Comparison of ENCODE assay signal across 23 mouse cellular contexts in the genomic region with DNA sequence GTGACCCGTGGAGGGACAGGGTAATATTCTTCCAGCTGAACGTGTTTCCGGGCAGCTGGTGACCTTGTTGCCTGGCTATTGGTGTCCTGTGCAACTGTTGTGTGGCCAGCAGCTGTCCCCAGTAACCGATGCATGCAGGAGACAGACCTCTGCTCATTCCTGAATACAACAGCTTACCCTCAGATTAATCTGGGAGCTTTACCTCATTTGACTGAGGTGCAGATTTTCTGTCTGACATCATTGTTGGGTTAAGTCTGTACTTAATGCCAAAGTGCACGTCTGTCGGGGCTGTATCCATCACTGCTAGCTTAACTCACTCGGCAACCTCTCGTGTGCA.
A peak's percentile ranks its signal among the peaks of the same experiment; 100 is the strongest.
DNase-seq lines count a peak whose midpoint lies in the region; ATAC-seq and TF ChIP-seq lines count a peak whose summit lies in the region.
"Had no signal": no experiment of that assay in that cellular context is flagged by ENCODE, and none has a peak within 500 bp of the region (broad histone marks: within the 10 kb centered on the region; RNA-seq: fewer than 3 reads in every experiment).

No protein-coding gene starts in this region.

- no peak overlapping the region for H3K4me3 ChIP-seq in heart, embryonic 15.5 days
- no peak overlapping the region for H3K4me3 ChIP-seq in lung, postnatal 0 days (ENCODE audit: low read depth, low read length)
- H3K4me3 ChIP-seq: embryonic facial prominence, embryonic 12.5 days; erythroblast, embryonic 14.5 days; forebrain, embryonic 13.5 days; hindbrain, embryonic 10.5 days; left cerebral cortex, adult 2 months; liver, embryonic 13.5 days; neural tube, embryonic 12.5 days; stomach, embryonic 15.5 days had no signal

- TF ChIP-seq EP300 in lung, postnatal 0 days (IDR thresholded peaks at IDR 0.05): no peak

- no peaks in the 10 kb centered on the region for H3K36me3 ChIP-seq in heart, embryonic 15.5 days
- H3K36me3 ChIP-seq in lung, postnatal 0 days (ENCODE audit: insufficient read depth, low read length): no peaks in the 10 kb centered on the region
- H3K36me3 ChIP-seq: embryonic facial prominence, embryonic 12.5 days; hindbrain, embryonic 10.5 days; liver, embryonic 13.5 days; neural tube, embryonic 12.5 days; stomach, embryonic 15.5 days had no signal

- intact Hi-C loops in heart, postnatal 10 days (cut with DNase I): no loop called here

- peaks cover 27% of the 10 kb centered on the region for H3K4me1 ChIP-seq in heart, embryonic 15.5 days (replicated peaks)
- H3K4me1 ChIP-seq in lung, postnatal 0 days (ENCODE audit: insufficient read depth, low read depth, low read length): peaks cover 5% of the 10 kb centered on the region; the same call in 1 of the 2 replicates
- H3K4me1 ChIP-seq: liver, embryonic 13.5 days; neural tube, embryonic 12.5 days; stomach, embryonic 15.5 days had no signal

- 21% methylated on average over 8 of the region's 8 CpGs for WGBS in heart, embryonic 15.5 days
- 24% methylated on average over 8 of the region's 8 CpGs for WGBS in lung, postnatal 0 days

- H3K27ac ChIP-seq in heart, embryonic 15.5 days: peak overlapping the region; percentile 83
- H3K27ac ChIP-seq in lung, postnatal 0 days (ENCODE audit: low read length): no peak overlapping the region
- H3K27ac ChIP-seq: embryonic facial prominence, embryonic 12.5 days; forebrain, embryonic 13.5 days; hindbrain, embryonic 10.5 days; left cerebral cortex, adult 2 months; liver, embryonic 13.5 days; neural tube, embryonic 12.5 days; stomach, embryonic 15.5 days had no signal

- H3K4me2 ChIP-seq in heart, embryonic 15.5 days: peak overlapping the region; percentile 50
- no peak overlapping the region for H3K4me2 ChIP-seq in lung, postnatal 0 days (replicated peaks; ENCODE audit: low read depth, low read length)
- H3K4me2 ChIP-seq: embryonic facial prominence, embryonic 12.5 days; forebrain, embryonic 13.5 days; liver, embryonic 13.5 days; neural tube, embryonic 12.5 days; stomach, embryonic 15.5 days had no signal

- TF ChIP-seq CTCF in lung, postnatal 0 days (IDR thresholded peaks at IDR 0.05): no peak

- peak; percentile 40; the same call in 1 of the 2 replicates for ATAC-seq in heart, embryonic 15.5 days (replicated peaks; ENCODE audit: insufficient number of reproducible peaks, insufficient read depth, low FRiP score, low read depth)
- peak; percentile 59 for ATAC-seq in lung, postnatal 0 days
- ATAC-seq: forebrain, embryonic 13.5 days; hindbrain, embryonic 16.5 days; intestine, postnatal 0 days had no signal

- H3K9ac ChIP-seq in heart, embryonic 15.5 days: no peak overlapping the region
- no peak overlapping the region for H3K9ac ChIP-seq in lung, postnatal 0 days (replicated peaks; ENCODE audit: low read depth)
- H3K9ac ChIP-seq: embryonic facial prominence, embryonic 12.5 days; forebrain, embryonic 13.5 days; liver, embryonic 13.5 days; neural tube, embryonic 12.5 days; stomach, embryonic 15.5 days had no signal

- DNase-seq in heart, postnatal 10 days: no peak
- peak; percentile 24 for DNase-seq in kidney, postnatal 10 days
- DNase-seq in kidney, adult 18-20 months: no peak
- DNase-seq in lung, postnatal 0 days (ENCODE audit: low spot score): no peak
- DNase-seq in lung, postnatal 10 days: no peak
- peak; percentile 37 for DNase-seq in retina, postnatal 7 days (ENCODE audit: low read depth, low spot score)
- DNase-seq in gastrocnemius, postnatal 10 days: no peak
- DNase-seq: adrenal gland, adult 2 months; cerebellum, adult 11-12 months; layer of hippocampus, adult 9-11 months; liver, embryonic 13.5 days; midbrain, embryonic 14.5 days; thymus, postnatal 25 days had no signal

- H3K27me3 ChIP-seq in heart, embryonic 15.5 days: no peaks in the 10 kb centered on the region
- no peaks in the 10 kb centered on the region for H3K27me3 ChIP-seq in lung, postnatal 0 days (replicated peaks; ENCODE audit: insufficient read depth, low read length)
- H3K27me3 ChIP-seq: embryonic facial prominence, embryonic 12.5 days; forebrain, embryonic 13.5 days; liver, embryonic 13.5 days; neural tube, embryonic 12.5 days; stomach, embryonic 15.5 days had no signal

- no peaks in the 10 kb centered on the region for H3K9me3 ChIP-seq in heart, embryonic 15.5 days (replicated peaks)
- H3K9me3 ChIP-seq in lung, postnatal 0 days (ENCODE audit: low read length): no peaks in the 10 kb centered on the region
- H3K9me3 ChIP-seq: embryonic facial prominence, embryonic 12.5 days; forebrain, embryonic 13.5 days; hindbrain, embryonic 10.5 days; liver, embryonic 13.5 days; neural tube, embryonic 12.5 days; stomach, embryonic 15.5 days had no signal

Comparison
In these comparisons a context has a peak if more than half of its experiments do, and no peak if none do; other contexts are left out.
1. DNase-seq: peak in kidney, postnatal 10 days (single experiment) and retina, postnatal 7 days (single experiment); none in heart, postnatal 10 days (0 of 2), kidney, adult 18-20 months (single experiment), lung, postnatal 0 days (single experiment), lung, postnatal 10 days (single experiment) and gastrocnemius, postnatal 10 days (single experiment).